Mouse (Mus musculus) midbrain, embryonic 13.5 days (tissue): ENCODE data around the gene Gtf2ird1. TPM values are rescaled to one million over a fixed set of nuclear protein-coding genes. Genes with fewer than 3 reads are reported as not detected.

Experiments used
- ATAC-seq: fragments of 200-750 bp; cut with Nextera tagmentation; 2 replicates; pipeline ENCODE4 v1.8.0; 2017; ENCODE audit warnings: mild to moderate bottlenecking, moderate TSS enrichment, moderate library complexity
- H3K27ac ChIP-seq: fragments of 300-500 bp; sonication (generic); 2 replicates; pipeline ENCODE4 v1.5.1; 2015; ENCODE audit warnings: inconsistent platforms, mild to moderate bottlenecking, moderate library complexity
- H3K27me3 ChIP-seq: fragments of 300-500 bp; sonication (generic); 2 replicates; pipeline ENCODE4 v1.6.1; 2015; ENCODE audit warnings: mild to moderate bottlenecking, inconsistent platforms
- H3K36me3 ChIP-seq: fragments of 300-500 bp; sonication (generic); 2 replicates; pipeline ENCODE4 v1.6.1; 2015; ENCODE audit warnings: mild to moderate bottlenecking, inconsistent platforms
- H3K4me1 ChIP-seq: fragments of 300-500 bp; sonication (generic); replicated peaks from 2 replicates; pipeline ENCODE4 v1.6.1; 2015; ENCODE audit warnings: inconsistent platforms
- H3K4me2 ChIP-seq: fragments of 300-500 bp; sonication (generic); replicated peaks from 2 replicates; pipeline ENCODE4 v1.6.1; 2015; ENCODE audit warnings: moderate library complexity, mild to moderate bottlenecking, inconsistent platforms
- H3K4me3 ChIP-seq: fragments of 300-500 bp; sonication (generic); replicated peaks from 2 replicates; pipeline ENCODE4 v1.5.1; 2015; ENCODE audit warnings: mild to moderate bottlenecking, inconsistent platforms
- H3K9ac ChIP-seq: fragments of 300-500 bp; sonication (generic); replicated peaks from 2 replicates; pipeline ENCODE4 v1.6.1; 2015; ENCODE audit warnings: mild to moderate bottlenecking, inconsistent platforms
- H3K9me3 ChIP-seq: fragments of 300-500 bp; sonication (generic); 2 replicates; pipeline ENCODE4 v1.6.1; 2016; ENCODE audit warnings: mild to moderate bottlenecking, inconsistent platforms
- WGBS: fragments of 180-500 bp; shearing (Covaris S2); methylation state at CpG from one replicate; pipeline ENCODE4 v1.1.7; 2015; 5-methylcytosine and 5-hydroxymethylcytosine counted together
- polyA plus RNA-seq: library from polyadenylated mRNA; unstranded; fragments of >200 nt; fragmentation: Nextera tagmentation; extraction: Ambion mirVana; gene quantifications from 2 replicates; pipeline ENCODE4 v1.2.1, GENCODE M21; 2015

Gene Gtf2ird1
- polyA plus RNA-seq, 1 experiment from 2014 or later, result 96.6 TPM

DNA sequence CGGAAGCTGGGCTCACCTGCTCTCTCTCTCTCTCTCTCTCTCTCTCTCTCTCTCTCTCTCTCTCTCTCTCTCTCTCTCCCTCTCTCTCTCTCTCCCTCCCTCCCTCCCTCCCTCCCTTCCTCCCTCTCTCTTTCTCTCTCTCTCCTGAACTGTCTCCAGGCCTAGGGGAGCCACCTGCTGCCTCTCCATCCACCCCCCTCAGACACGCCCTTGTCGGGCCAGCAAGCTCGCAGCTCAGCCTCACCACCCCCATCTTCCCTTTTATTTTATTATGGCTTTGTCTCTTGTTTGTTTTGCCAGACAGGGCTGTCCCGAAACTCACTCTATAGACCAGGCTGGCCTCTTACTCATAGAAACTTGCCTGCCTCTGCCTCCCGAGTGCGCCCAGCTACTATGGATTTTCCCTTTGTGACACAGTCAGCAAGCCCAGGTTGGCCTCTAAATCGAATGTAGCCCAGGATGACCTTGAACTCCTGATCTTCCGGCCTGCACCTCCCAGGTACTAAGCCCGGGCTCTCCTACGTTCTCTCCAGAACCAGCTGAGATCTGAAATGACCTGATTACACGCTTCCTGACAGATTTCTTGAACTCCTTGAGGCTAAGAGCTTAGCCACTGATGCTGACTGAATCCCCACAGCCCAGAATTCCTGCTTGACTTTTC, 34.1 kb downstream of the Gtf2ird1 start:
- WGBS, result 87% methylated on average over 12 of the region's 12 CpGs
- H3K27ac ChIP-seq, result no peak overlapping the region
- 0 out of 2 replicates have a peak, but pooled peaks cover 4% of the 10 kb centered on the region for H3K4me1 ChIP-seq
- no peaks in the 10 kb centered on the region for H3K9me3 ChIP-seq
- no peak overlapping the region for H3K4me2 ChIP-seq
- H3K27me3 ChIP-seq, result no peaks in the 10 kb centered on the region
- no peak for ATAC-seq
- no peak overlapping the region for H3K4me3 ChIP-seq
- H3K36me3 ChIP-seq, result peaks cover 6% of the 10 kb centered on the region
- H3K9ac ChIP-seq, result no peak overlapping the region

GRCm38 (mm10) chr5:134421061-134421460, 35.5 kb downstream of the Gtf2ird1 start:
- peak overlapping the region; percentile 1; the same call in 1 of the 2 replicates for H3K27ac ChIP-seq

DNA sequence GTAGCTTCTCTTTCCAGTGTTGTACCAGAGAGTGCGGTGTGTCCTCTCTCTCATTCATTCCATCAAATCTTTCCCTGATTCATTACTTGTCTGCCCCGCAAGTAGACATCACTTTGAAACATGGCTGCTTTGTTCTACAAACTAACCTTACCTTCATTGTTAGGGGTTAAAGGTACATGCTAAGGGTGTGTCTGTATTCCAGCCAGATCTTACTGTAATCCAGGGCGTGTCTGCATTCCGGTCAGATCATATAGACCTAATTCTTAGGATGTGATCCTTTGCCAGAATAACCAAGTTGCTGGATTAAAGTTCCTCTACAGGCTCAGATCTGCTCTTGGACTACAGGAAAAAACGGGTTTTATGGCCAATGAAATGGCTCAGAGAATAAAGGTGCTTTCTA, 36.8 kb downstream of the Gtf2ird1 start:
- no peak for ATAC-seq
- 93% methylated on average over 5 of the region's 5 CpGs for WGBS
- Histone ChIP-seq H3K4me1 (0 out of 2 replicates have a peak, but pooled peaks cover 3% of the 10 kb centered on the region), H3K9me3 (no peaks in the 10 kb centered on the region), H3K27me3 (no peaks in the 10 kb centered on the region), H3K9ac (no peak overlapping the region), H3K4me3 (no peak overlapping the region), H3K27ac (no peak overlapping the region), H3K4me2 (no peak overlapping the region), H3K36me3 (peaks cover 32% of the 10 kb centered on the region)

More at GRCm38 (mm10) chr5:134421061-134421460, 35.5 kb downstream of the Gtf2ird1 start:
- Histone ChIP-seq H3K9me3 (no peaks in the 10 kb centered on the region), H3K27me3 (no peaks in the 10 kb centered on the region), H3K4me1 (0 out of 2 replicates have a peak, but pooled peaks cover 3% of the 10 kb centered on the region), H3K9ac (no peak overlapping the region), H3K4me2 (no peak overlapping the region), H3K36me3 (peaks cover 19% of the 10 kb centered on the region), H3K4me3 (no peak overlapping the region)
- no peak for ATAC-seq
- 82% methylated on average over 9 of the region's 9 CpGs for WGBS

DNA sequence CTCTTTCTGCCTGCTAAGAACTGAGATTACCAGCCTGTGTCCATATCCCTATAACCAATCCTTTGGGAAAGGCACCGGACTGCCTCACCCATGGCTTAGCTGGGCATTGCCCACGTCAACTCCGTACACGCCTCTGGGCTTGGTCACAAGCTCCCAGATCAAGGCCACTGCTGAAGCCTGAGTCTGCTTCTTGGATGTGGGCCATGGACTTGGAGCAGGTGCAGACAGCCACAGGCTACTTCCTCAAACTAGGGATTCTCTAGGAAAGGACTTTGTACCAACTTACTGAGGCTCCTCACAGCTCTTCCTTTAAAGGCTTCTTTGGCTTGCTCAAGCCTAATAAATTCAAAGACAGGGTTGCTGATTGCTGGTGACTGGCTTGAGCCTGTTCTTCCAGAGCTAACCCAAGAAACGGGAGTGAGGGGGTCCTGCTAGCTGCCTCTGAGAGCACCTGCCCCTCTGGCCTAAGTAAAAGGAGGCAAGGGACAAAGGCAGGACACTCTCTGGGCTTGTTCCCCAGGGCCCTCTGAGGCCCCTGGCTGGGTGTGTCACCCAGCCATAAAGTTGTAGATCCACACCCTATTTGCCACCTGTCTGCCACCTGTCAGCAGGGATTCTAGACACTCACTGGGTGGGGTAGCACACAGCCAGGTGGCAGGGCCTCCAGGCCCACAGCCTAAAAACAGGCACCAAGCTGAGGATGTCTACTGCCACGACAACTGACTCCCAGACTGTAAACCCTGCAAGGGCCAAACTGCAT, 38.0 kb downstream of the Gtf2ird1 start:
- H3K27me3 ChIP-seq, result no peaks in the 10 kb centered on the region
- WGBS, result 96% methylated on average over 6 of the region's 6 CpGs
- H3K36me3 ChIP-seq, result peaks cover 44% of the 10 kb centered on the region
- H3K4me3 ChIP-seq, result no peak overlapping the region
- H3K4me2 ChIP-seq, result no peak overlapping the region
- 0 out of 2 replicates have a peak, but pooled peaks cover 3% of the 10 kb centered on the region for H3K4me1 ChIP-seq
- no peaks in the 10 kb centered on the region for H3K9me3 ChIP-seq
- H3K9ac ChIP-seq, result no peak overlapping the region
- ATAC-seq, result no peak
- no peak overlapping the region for H3K27ac ChIP-seq

GRCm38 (mm10) chr5:134412341-134412740, 44.2 kb downstream of the Gtf2ird1 start:
- WGBS, result 87% methylated on average over 2 of the region's 2 CpGs
- no peak overlapping the region for H3K27ac ChIP-seq
- no peaks in the 10 kb centered on the region for H3K4me1 ChIP-seq
- no peak overlapping the region for H3K4me3 ChIP-seq
- no peaks in the 10 kb centered on the region for H3K27me3 ChIP-seq
- no peak overlapping the region for H3K4me2 ChIP-seq
- no peaks in the 10 kb centered on the region for H3K9me3 ChIP-seq
- H3K9ac ChIP-seq, result no peak overlapping the region
- ATAC-seq, result no peak
- peaks cover 94% of the 10 kb centered on the region for H3K36me3 ChIP-seq

- 0 out of 2 replicates have a peak, but pooled peaks have one; percentile 27 for ATAC-seq
- Histone ChIP-seq H3K27me3 (no peaks in the 10 kb centered on the region), H3K27ac (no peak overlapping the region), H3K4me2 (no peak overlapping the region), H3K4me3 (no peak overlapping the region), H3K9me3 (no peaks in the 10 kb centered on the region), H3K36me3 (peaks cover 94% of the 10 kb centered on the region), H3K4me1 (no peaks in the 10 kb centered on the region), H3K9ac (no peak overlapping the region)
- WGBS, result 91% methylated on average over 7 of the region's 7 CpGs
Observed at GRCm38 (mm10) chr5:134410307-134410836, 46.1 kb downstream of the Gtf2ird1 start.

GRCm38 (mm10) chr5:134409606-134410306, 46.8 kb downstream of the Gtf2ird1 start:
- Histone ChIP-seq H3K27me3 (no peaks in the 10 kb centered on the region), H3K4me1 (no peaks in the 10 kb centered on the region), H3K4me3 (no peak overlapping the region), H3K9ac (no peak overlapping the region), H3K36me3 (peaks cover 94% of the 10 kb centered on the region), H3K9me3 (no peaks in the 10 kb centered on the region), H3K4me2 (no peak overlapping the region), H3K27ac (no peak overlapping the region)
- peak; percentile 40; the same call in 1 of the 2 replicates for ATAC-seq
- WGBS, result 96% methylated on average over 6 of the region's 6 CpGs

DNA sequence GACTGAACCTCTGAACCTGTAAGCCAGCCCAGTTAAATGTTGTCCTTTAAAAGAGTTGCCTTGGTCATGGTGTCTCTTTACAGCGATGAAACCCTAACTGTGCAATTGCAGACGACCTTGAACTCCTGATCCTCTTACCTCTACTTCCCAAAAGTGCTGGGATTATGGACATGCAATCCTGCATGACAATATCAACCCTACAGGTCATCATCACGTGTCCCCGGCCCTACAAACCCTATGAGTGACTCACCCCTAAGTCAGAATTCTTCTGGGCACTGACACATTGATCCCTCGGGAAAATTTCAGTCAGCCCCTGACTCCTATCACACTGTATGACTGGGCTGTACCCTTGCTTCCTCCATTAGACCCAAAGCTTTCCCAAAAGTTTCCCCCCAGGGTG, 48.4 kb downstream of the Gtf2ird1 start:
- H3K4me3 ChIP-seq, result no peak overlapping the region
- WGBS, result 94% methylated on average over 5 of the region's 5 CpGs
- H3K27me3 ChIP-seq, result no peaks in the 10 kb centered on the region
- H3K27ac ChIP-seq, result no peak overlapping the region
- no peaks in the 10 kb centered on the region for H3K9me3 ChIP-seq
- peaks cover 96% of the 10 kb centered on the region for H3K36me3 ChIP-seq
- H3K9ac ChIP-seq, result no peak overlapping the region
- H3K4me2 ChIP-seq, result no peak overlapping the region
- no peaks in the 10 kb centered on the region for H3K4me1 ChIP-seq
- no peak for ATAC-seq

DNA sequence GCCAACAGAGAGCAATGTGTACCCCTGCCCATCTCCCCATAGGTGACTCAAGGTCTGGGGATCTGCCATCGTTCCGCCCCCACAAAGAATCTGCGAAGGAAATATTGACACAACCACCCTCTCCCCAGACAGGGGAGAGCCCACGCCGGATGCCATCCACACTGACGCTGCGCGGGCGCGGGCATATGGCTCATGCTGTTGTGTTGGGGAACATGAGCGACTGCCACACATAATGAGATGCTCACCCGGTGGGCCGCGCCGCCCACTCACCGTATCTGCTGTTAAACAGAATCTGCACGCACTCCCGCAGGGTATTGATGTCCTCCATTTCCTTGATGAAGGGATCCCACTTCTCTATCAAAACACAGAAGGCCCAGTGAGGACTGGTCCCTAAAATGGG, 54.7 kb downstream of the Gtf2ird1 start:
- Histone ChIP-seq H3K4me1 (no peaks in the 10 kb centered on the region), H3K9me3 (no peaks in the 10 kb centered on the region), H3K27me3 (no peaks in the 10 kb centered on the region), H3K4me3 (no peak overlapping the region), H3K9ac (no peak overlapping the region), H3K4me2 (no peak overlapping the region), H3K36me3 (peaks cover 99% of the 10 kb centered on the region), H3K27ac (no peak overlapping the region)
- 96% methylated on average over 18 of the region's 18 CpGs for WGBS
- no peak for ATAC-seq

DNA sequence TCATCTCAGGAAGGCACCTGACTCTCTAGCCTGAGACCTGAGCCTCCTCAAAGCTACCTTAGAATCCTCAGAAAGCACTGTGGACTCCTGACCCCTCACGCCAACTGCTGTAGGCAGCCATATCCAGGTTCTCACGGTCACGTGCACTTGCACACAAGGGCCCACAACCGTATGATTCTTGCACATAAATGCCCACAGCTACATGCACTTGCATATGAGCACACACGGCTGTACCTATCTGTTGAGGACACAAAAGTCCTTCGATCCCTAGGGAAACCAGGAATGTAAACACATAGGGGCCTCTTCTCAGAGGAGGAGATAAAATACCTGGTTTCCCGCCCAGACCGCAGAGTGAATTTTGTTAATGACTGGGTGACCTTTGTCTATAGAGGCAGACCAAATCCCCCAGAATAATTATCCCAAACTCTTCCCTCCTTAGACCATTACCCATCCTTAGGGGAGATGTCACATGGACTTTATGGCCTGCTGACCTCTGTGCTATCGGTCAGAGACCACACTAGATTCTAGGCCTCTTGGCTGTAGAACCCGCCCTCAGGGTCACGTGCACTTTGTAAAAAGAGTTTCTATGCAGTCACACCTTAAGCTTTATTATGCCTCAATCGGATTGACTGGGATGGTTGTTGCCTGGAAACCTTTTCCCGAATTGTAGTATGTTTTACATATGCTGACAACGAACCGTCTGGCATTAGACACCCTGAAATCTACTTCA, 58.9 kb downstream of the Gtf2ird1 start:
- Histone ChIP-seq H3K27ac (0 out of 2 replicates have a peak overlapping the region, but pooled peaks have one; percentile 5), H3K4me2 (no peak overlapping the region), H3K9ac (no peak overlapping the region), H3K9me3 (no peaks in the 10 kb centered on the region), H3K36me3 (peaks cover 99% of the 10 kb centered on the region), H3K27me3 (no peaks in the 10 kb centered on the region), H3K4me3 (no peak overlapping the region), H3K4me1 (no peaks in the 10 kb centered on the region)
- no peak for ATAC-seq
- 95% methylated on average over 15 of the region's 15 CpGs for WGBS

DNA sequence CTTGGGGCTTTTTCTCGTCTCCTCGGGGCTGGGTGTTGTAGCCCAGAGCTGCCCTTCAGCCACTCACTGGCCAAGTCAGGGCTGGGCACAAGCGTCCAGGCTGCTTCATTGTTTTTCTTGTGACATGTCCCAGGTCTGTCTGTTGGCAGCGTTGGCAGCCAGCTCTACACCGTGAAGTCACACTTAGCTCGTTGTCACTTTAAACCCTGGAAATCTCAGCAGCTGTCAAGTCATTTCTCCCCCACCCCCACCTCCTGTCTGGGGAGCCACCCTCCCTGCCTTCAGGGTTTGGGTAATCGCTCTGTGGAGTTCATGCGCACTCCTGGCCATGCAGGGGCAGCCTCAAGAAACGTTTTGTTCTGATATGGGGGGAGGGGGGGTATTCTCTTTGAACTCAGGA, 60.0 kb downstream of the Gtf2ird1 start:
- Histone ChIP-seq H3K4me3 (no peak overlapping the region), H3K27ac (no peak overlapping the region), H3K4me2 (no peak overlapping the region), H3K9me3 (no peaks in the 10 kb centered on the region), H3K9ac (no peak overlapping the region), H3K27me3 (no peaks in the 10 kb centered on the region), H3K36me3 (peaks cover 99% of the 10 kb centered on the region), H3K4me1 (no peaks in the 10 kb centered on the region)
- WGBS, result 81% methylated on average over 9 of the region's 9 CpGs
- ATAC-seq, result no peak
